ENCODE assay signal across 8 mouse cellular contexts in genomic region chr7:24610144-24610878, GRCm38 (mm10). TPM values are rescaled to one million over a fixed set of nuclear protein-coding genes. Genes with fewer than 3 reads are reported as not detected.
DNase-seq lines count a peak whose midpoint lies in the region; ATAC-seq and TF ChIP-seq lines count a peak whose summit lies in the region.

Gene Phldb3, plus strand, starts transcription at chr7:24610763.

- TF ChIP-seq POLR2A in bone marrow, adult 2 months (IDR thresholded peaks at IDR 0.05; ENCODE audit: borderline replicate concordance, control insufficient read depth, low read depth, low read length) = peak; percentile 39; the same call in 1 of the 2 replicates

- H3K4me3 ChIP-seq in bone marrow, adult 2 months (replicated peaks; ENCODE audit: control insufficient read depth, low read depth, low read length) = peak within 1 kb of the TSS; percentile 92
- peak within 1 kb of the TSS; percentile 33 for H3K4me3 ChIP-seq in hindbrain, embryonic 15.5 days
- peak within 1 kb of the TSS; percentile 63 for H3K4me3 ChIP-seq in liver, embryonic 12.5 days

- peaks cover 50% of the 10 kb centered on the region for H3K27me3 ChIP-seq in hindbrain, embryonic 15.5 days
- H3K27me3 ChIP-seq in liver, embryonic 12.5 days (replicated peaks) = peaks cover 38% of the 10 kb centered on the region

- H3K36me3 ChIP-seq in hindbrain, embryonic 15.5 days = no peaks in the 10 kb centered on the region
- no peaks in the 10 kb centered on the region for H3K36me3 ChIP-seq in liver, embryonic 12.5 days

- peak within 1 kb of the TSS; percentile 66 for H3K27ac ChIP-seq in bone marrow, adult 2 months (ENCODE audit: control insufficient read depth, insufficient read depth, low read depth, low read length, poor library complexity)
- no peak within 1 kb of the TSS for H3K27ac ChIP-seq in hindbrain, embryonic 15.5 days (replicated peaks)
- peak within 1 kb of the TSS; percentile 43; the same call in 1 of the 2 replicates for H3K27ac ChIP-seq in liver, embryonic 12.5 days

- DNase-seq in adrenal gland, adult 2 months = peak; percentile 38
- no peak for DNase-seq in adrenal gland, postnatal 25 days
- peak; percentile 63 for DNase-seq in urinary bladder, adult 2 months (ENCODE audit: low spot score)
- DNase-seq in c-Kit-positive CD71-positive TER-119-positive erythroid progenitor cells, embryonic 14.5 days (ENCODE audit: low spot score) = no peak

- H3K9ac ChIP-seq in hindbrain, embryonic 15.5 days = no peak within 1 kb of the TSS
- H3K9ac ChIP-seq in liver, embryonic 12.5 days = peak within 1 kb of the TSS; percentile 70

- H3K4me2 ChIP-seq in hindbrain, embryonic 15.5 days = peak within 1 kb of the TSS; percentile 56
- peak within 1 kb of the TSS; percentile 92 for H3K4me2 ChIP-seq in liver, embryonic 12.5 days

- no peak for TF ChIP-seq CTCF in bone marrow, adult 2 months (IDR thresholded peaks at IDR 0.05; ENCODE audit: control insufficient read depth, insufficient read depth, low read length)

- no peaks in the 10 kb centered on the region for H3K9me3 ChIP-seq in hindbrain, embryonic 15.5 days
- no peaks in the 10 kb centered on the region for H3K9me3 ChIP-seq in liver, embryonic 12.5 days (replicated peaks)

- no peak for ATAC-seq in hindbrain, embryonic 15.5 days (ENCODE audit: low FRiP score, low read depth)
- ATAC-seq in liver, embryonic 12.5 days = peak; percentile 47
- no peak for ATAC-seq in monocyte, adult 5-6 weeks (replicated peaks; ENCODE audit: insufficient number of reproducible peaks, low FRiP score, low TSS enrichment, poor library complexity, severe bottlenecking)

- H3K4me1 ChIP-seq in bone marrow, adult 2 months (ENCODE audit: control insufficient read depth, insufficient read depth, low read length) = peaks cover 2% of the 10 kb centered on the region; the same call in 1 of the 2 replicates
- H3K4me1 ChIP-seq in hindbrain, embryonic 15.5 days (replicated peaks) = peaks cover 21% of the 10 kb centered on the region
- H3K4me1 ChIP-seq in liver, embryonic 12.5 days = peaks cover 36% of the 10 kb centered on the region

- WGBS in bone marrow, adult 2 months = 2% methylated on average over 26 of the region's 27 CpGs
- 5% methylated on average over 25 of the region's 27 CpGs for WGBS in hindbrain, embryonic 15.5 days
- WGBS in liver, embryonic 12.5 days (ENCODE audit: insufficient replicate concordance) = 4% methylated on average over 26 of the region's 27 CpGs

RNA-seq across cellular contexts. Expression of gene Phldb3, which starts in this region (rescaled TPM):
- 1 to 10 TPM; 3.5 to 8.5 TPM for total RNA-seq in adrenal gland, adult 2 months (2021)
- polyA plus RNA-seq in adrenal gland, adult 2 months (2012; rRNA removed) = 3.9 and 4.4 TPM in 2 replicates
- total RNA-seq in adrenal gland, postnatal 25 days (2021) = 7.1 and 7.4 TPM in 2 replicates
- 7.2 and 8.2 TPM in 2 replicates for polyA plus RNA-seq in bone marrow, adult 2 months (2011; ENCODE audit: insufficient read depth, insufficient read length, low replicate concordance, missing spikeins)
- polyA plus RNA-seq in hindbrain, embryonic 15.5 days (2015; fragmentation: Nextera tagmentation; extraction: Ambion mirVana) = not detected in 2 replicates
- 0.08 and 0.22 TPM in 2 replicates for polyA plus RNA-seq in liver, embryonic 12.5 days (2016; fragmentation: Nextera tagmentation; extraction: Ambion mirVana)
- total RNA-seq in monocyte, adult 5-6 weeks (2017) = 7.5 to 10.6 TPM (median 9.6 TPM) in 3 replicates
- 6.8 and 7.9 TPM in 2 replicates for polyA plus RNA-seq in urinary bladder, adult 2 months (2012; rRNA removed)

Comparison
In these comparisons a context has a peak if more than half of its experiments do, and no peak if none do; other contexts are left out.
1. DNase-seq: peak in adrenal gland, adult 2 months (single experiment) and urinary bladder, adult 2 months (single experiment); none in adrenal gland, postnatal 25 days (single experiment) and c-Kit-positive CD71-positive TER-119-positive erythroid progenitor cells, embryonic 14.5 days (single experiment).
2. Peak in ATAC-seq, H3K4me3 ChIP-seq, H3K27ac ChIP-seq, H3K9ac ChIP-seq and H3K4me2 ChIP-seq in liver, embryonic 12.5 days; RNA of the gene not detected or under 1 TPM.
3. H3K4me3 ChIP-seq: peak in every context shown above with its lines; median percentile 92 in bone marrow, adult 2 months; 63 in liver, embryonic 12.5 days; 33 in hindbrain, embryonic 15.5 days.